Mouse (Mus musculus) stomach, postnatal 0 days (tissue): ENCODE data around the gene Kank1. TPM values are rescaled to one million over a fixed set of nuclear protein-coding genes. Genes with fewer than 3 reads are reported as not detected.

ENCODE experiments used
- ATAC-seq: fragments of 200-750 bp; cut with Nextera tagmentation; 2 replicates; pipeline ENCODE4 v1.8.0; 2017; ENCODE audit not compliant: low FRiP score, low TSS enrichment
- DNase-seq: peaks from one replicate; pipeline ENCODE4 v3.0.0-alpha.2; 2016; ENCODE audit warnings: low spot score
- H3K27ac ChIP-seq: fragments of 300-500 bp; sonication (generic); replicated peaks from 2 replicates; pipeline ENCODE4 v1.5.1; 2014; ENCODE audit warnings: mild to moderate bottlenecking, control low read depth
- H3K27me3 ChIP-seq: fragments of 300-500 bp; sonication (generic); 2 replicates; pipeline ENCODE4 v1.6.1; 2014; ENCODE audit warnings: low read length; ENCODE audit not compliant: control insufficient read depth, insufficient read depth
- H3K36me3 ChIP-seq: fragments of 300-500 bp; sonication (generic); 2 replicates; pipeline ENCODE4 v1.6.1; 2014; ENCODE audit warnings: low read length, mixed read lengths; ENCODE audit not compliant: control insufficient read depth, insufficient read depth
- H3K4me1 ChIP-seq: fragments of 300-500 bp; sonication (generic); replicated peaks from 2 replicates; pipeline ENCODE4 v1.6.1; 2014; ENCODE audit warnings: antibody characterized with exemption; ENCODE audit not compliant: control insufficient read depth, insufficient read depth
- H3K4me2 ChIP-seq: fragments of 300-500 bp; sonication (generic); replicated peaks from 2 replicates; pipeline ENCODE4 v1.6.1; 2014; ENCODE audit warnings: low read depth, mild to moderate bottlenecking, control low read depth, moderate library complexity
- H3K4me3 ChIP-seq: fragments of 300-500 bp; sonication (generic); 2 replicates; pipeline ENCODE4 v1.5.1; 2014; ENCODE audit warnings: low read depth, low read length, control low read depth
- H3K9ac ChIP-seq: fragments of 300-500 bp; sonication (generic); 2 replicates; pipeline ENCODE4 v1.6.1; 2014; ENCODE audit warnings: mild to moderate bottlenecking, low read length, control low read depth, mixed read lengths
- H3K9me3 ChIP-seq: fragments of 300-500 bp; sonication (generic); 2 replicates; pipeline ENCODE4 v1.6.1; 2016; ENCODE audit warnings: low read length; ENCODE audit not compliant: control insufficient read depth
- CTCF ChIP-seq: IDR thresholded peaks from 2 replicates; pipeline ENCODE4 v1.5.1; 2016; ENCODE audit warnings: antibody characterized with exemption, low read depth, mild to moderate bottlenecking, moderate library complexity
- EP300 ChIP-seq: optimal IDR thresholded peaks from 2 replicates; pipeline ENCODE3; 2016; ENCODE audit warnings: antibody characterized with exemption
- whole genome bisulfite sequencing: fragments of 180-500 bp; shearing (Covaris S2); extraction: QIAGEN DNeasy Blood & Tissue Kit; methylation state at CpG from one replicate; pipeline ENCODE4 v1.1.7; 2014; 5-methylcytosine and 5-hydroxymethylcytosine counted together
- polyA plus RNA-seq: library from polyadenylated mRNA; unstranded; fragments of >200 nt; fragmentation: Nextera tagmentation; extraction: Ambion mirVana; gene quantifications from 2 replicates; pipeline ENCODE4 v1.2.1, GENCODE M21; 2015

Gene Kank1
- polyA plus RNA-seq, 1 experiment from 2014 or later, result 24.5 TPM

GRCm38 (mm10) chr19:25445054-25445453, 208.3 kb downstream of the Kank1 start:
- ATAC-seq, result peak; percentile 67
- DNase-seq, result peak; percentile 78

GRCm38 (mm10) chr19:25445842-25446241, 209.1 kb downstream of the Kank1 start:
- no peaks in the 10 kb centered on the region for H3K36me3 ChIP-seq
- H3K4me2 ChIP-seq, result no peak overlapping the region
- no peaks in the 10 kb centered on the region for H3K27me3 ChIP-seq
- ATAC-seq (no peak), DNase-seq (no peak)
- no peak overlapping the region for H3K4me3 ChIP-seq
- H3K9me3 ChIP-seq, result no peaks in the 10 kb centered on the region
- TF ChIP-seq CTCF (no peak), EP300 (no peak)
- H3K4me1 ChIP-seq, result no peaks in the 10 kb centered on the region
- no peak overlapping the region for H3K27ac ChIP-seq
- no peak overlapping the region for H3K9ac ChIP-seq
- 64% methylated on average over 8 of the region's 8 CpGs for WGBS

More at GRCm38 (mm10) chr19:25445054-25445453, 208.3 kb downstream of the Kank1 start:
- H3K9me3 ChIP-seq, result no peaks in the 10 kb centered on the region
- H3K4me3 ChIP-seq, result no peak overlapping the region
- no peak overlapping the region for H3K4me2 ChIP-seq
- 16% methylated on average over 7 of the region's 7 CpGs for whole genome bisulfite sequencing
- no peaks in the 10 kb centered on the region for H3K4me1 ChIP-seq
- peak; percentile 98 for TF ChIP-seq CTCF
- TF ChIP-seq EP300, result no peak
- H3K27ac ChIP-seq, result no peak overlapping the region
- no peak overlapping the region for H3K9ac ChIP-seq
- no peaks in the 10 kb centered on the region for H3K36me3 ChIP-seq
- H3K27me3 ChIP-seq, result no peaks in the 10 kb centered on the region

- Histone ChIP-seq H3K4me3 (no peak overlapping the region), H3K27me3 (no peaks in the 10 kb centered on the region), H3K9ac (no peak overlapping the region), H3K4me1 (no peaks in the 10 kb centered on the region), H3K9me3 (no peaks in the 10 kb centered on the region), H3K36me3 (no peaks in the 10 kb centered on the region), H3K4me2 (no peak overlapping the region), H3K27ac (no peak overlapping the region)
- ATAC-seq, result no peak
- WGBS, result 75% methylated on average over 2 of the region's 2 CpGs
- no peak for DNase-seq
- TF ChIP-seq EP300, result no peak
- no peak for TF ChIP-seq CTCF
Observed at GRCm38 (mm10) chr19:25446683-25447082, 209.9 kb downstream of the Kank1 start.

- Histone ChIP-seq H3K4me2 (no peak overlapping the region), H3K36me3 (no peaks in the 10 kb centered on the region), H3K27me3 (no peaks in the 10 kb centered on the region), H3K4me1 (no peaks in the 10 kb centered on the region), H3K27ac (no peak overlapping the region), H3K9me3 (no peaks in the 10 kb centered on the region), H3K4me3 (no peak overlapping the region), H3K9ac (no peak overlapping the region)
- TF ChIP-seq CTCF (no peak), EP300 (no peak)
- WGBS, result 39% methylated on average over 5 of the region's 5 CpGs
- DNase-seq (no peak), ATAC-seq (no peak)
Observed at GRCm38 (mm10) chr19:25447373-25447772, 210.6 kb downstream of the Kank1 start.

- no peaks in the 10 kb centered on the region for H3K27me3 ChIP-seq
- peak; percentile 66 for DNase-seq
- H3K4me2 ChIP-seq, result no peak overlapping the region
- H3K4me3 ChIP-seq, result no peak overlapping the region
- H3K36me3 ChIP-seq, result no peaks in the 10 kb centered on the region
- no peak overlapping the region for H3K9ac ChIP-seq
- no peaks in the 10 kb centered on the region for H3K9me3 ChIP-seq
- TF ChIP-seq CTCF (peak; percentile 89), EP300 (no peak)
- ATAC-seq, result peak; percentile 70; the same call in 1 of the 2 replicates
- no peaks in the 10 kb centered on the region for H3K4me1 ChIP-seq
- no peak overlapping the region for H3K27ac ChIP-seq
- WGBS, result 39% methylated on average over 11 of the region's 11 CpGs
Observed at GRCm38 (mm10) chr19:25450869-25451629, 214.3 kb downstream of the Kank1 start.

GRCm38 (mm10) chr19:25453146-25453545, 216.4 kb downstream of the Kank1 start:
- TF ChIP-seq EP300, result no peak
- TF ChIP-seq CTCF, result no peak
- H3K27me3 ChIP-seq, result no peaks in the 10 kb centered on the region
- no peak for DNase-seq
- H3K4me2 ChIP-seq, result no peak overlapping the region
- H3K9ac ChIP-seq, result no peak overlapping the region
- ATAC-seq, result no peak
- 76% methylated on average over 5 of the region's 5 CpGs for WGBS
- H3K36me3 ChIP-seq, result no peaks in the 10 kb centered on the region
- H3K9me3 ChIP-seq, result no peaks in the 10 kb centered on the region
- no peak overlapping the region for H3K4me3 ChIP-seq
- H3K4me1 ChIP-seq, result no peaks in the 10 kb centered on the region
- H3K27ac ChIP-seq, result no peak overlapping the region
